In genomic region chr19:32963983-32964382, GRCm38 (mm10) we compare ENCODE assay signal across 15 mouse cellular contexts.
DNase-seq lines count a peak whose midpoint lies in the region; ATAC-seq and TF ChIP-seq lines count a peak whose summit lies in the region.
"Had no signal": no experiment of that assay in that cellular context is flagged by ENCODE, and none has a peak within 500 bp of the region (broad histone marks: within the 10 kb centered on the region; RNA-seq: fewer than 3 reads in every experiment).

No protein-coding gene starts in this region.

- no peak overlapping the region for H3K27ac ChIP-seq in kidney, adult 2 months (ENCODE audit: insufficient read depth, low read depth, low read length)
- H3K27ac ChIP-seq in intestine, embryonic 16.5 days (ENCODE audit: low read length) = no peak overlapping the region
- H3K27ac ChIP-seq in forebrain, embryonic 10.5 days = no peak overlapping the region
- H3K27ac ChIP-seq: midbrain, embryonic 10.5 days had no signal

- peak; percentile 48 for DNase-seq in kidney, adult 2 months
- no peak for DNase-seq in kidney, postnatal 4 days
- peak; percentile 51 for DNase-seq in T-cell, adult 2 months (ENCODE audit: low spot score)
- DNase-seq in thymus, postnatal 25 days = peak; percentile 52
- no peak for DNase-seq in lung, postnatal 14 days
- no peak for DNase-seq in forebrain, embryonic 10.5 days (ENCODE audit: extremely low spot score, low spot score)
- DNase-seq: B cell, adult 2 months; cerebellum, adult 11-12 months; embryo, embryonic 11 days; heart, adult 18-20 months; heart, postnatal 4 days had no signal

- H3K9me3 ChIP-seq in intestine, embryonic 16.5 days (ENCODE audit: control insufficient read depth, low read length) = no peaks in the 10 kb centered on the region
- H3K9me3 ChIP-seq in forebrain, embryonic 10.5 days = no peaks in the 10 kb centered on the region
- H3K9me3 ChIP-seq: midbrain, embryonic 10.5 days had no signal

- no peak overlapping the region for H3K4me2 ChIP-seq in intestine, embryonic 16.5 days (ENCODE audit: low read depth, low read length)

- no peak for TF ChIP-seq POLR2A in kidney, adult 2 months (IDR thresholded peaks at IDR 0.05; ENCODE audit: low read depth, low read length)

- H3K9ac ChIP-seq in intestine, embryonic 16.5 days (ENCODE audit: low read depth, low read length) = no peak overlapping the region

- 36% methylated on average over 1 of the region's 1 CpGs for WGBS in kidney, adult 2 months
- WGBS in intestine, embryonic 16.5 days = 28% methylated on average over 1 of the region's 1 CpGs
- WGBS in forebrain, embryonic 10.5 days = 42% methylated on average over 1 of the region's 1 CpGs

- ATAC-seq in intestine, embryonic 16.5 days = peak; percentile 37
- ATAC-seq in frontal cortex, adult (ENCODE audit: low TSS enrichment) = no peak

- no peaks in the 10 kb centered on the region for H3K36me3 ChIP-seq in kidney, adult 2 months (ENCODE audit: control insufficient read depth, insufficient read depth, low read length)
- H3K36me3 ChIP-seq in intestine, embryonic 16.5 days (ENCODE audit: control insufficient read depth, insufficient read depth, low read length) = no peaks in the 10 kb centered on the region
- no peaks in the 10 kb centered on the region for H3K36me3 ChIP-seq in forebrain, embryonic 10.5 days (replicated peaks)
- H3K36me3 ChIP-seq: midbrain, embryonic 10.5 days had no signal

- H3K4me3 ChIP-seq in kidney, adult 2 months (ENCODE audit: insufficient read depth, low read depth, low read length) = no peak overlapping the region
- H3K4me3 ChIP-seq in intestine, embryonic 16.5 days (ENCODE audit: low read length) = no peak overlapping the region
- no peak overlapping the region for H3K4me3 ChIP-seq in forebrain, embryonic 10.5 days
- H3K4me3 ChIP-seq: midbrain, embryonic 10.5 days; myocyte had no signal

- no peaks in the 10 kb centered on the region for H3K27me3 ChIP-seq in kidney, adult 2 months (replicated peaks; ENCODE audit: control insufficient read depth, insufficient read depth, low read length)
- no peaks in the 10 kb centered on the region for H3K27me3 ChIP-seq in intestine, embryonic 16.5 days (replicated peaks; ENCODE audit: control insufficient read depth, insufficient read depth, low read length)
- no peaks in the 10 kb centered on the region for H3K27me3 ChIP-seq in forebrain, embryonic 10.5 days (ENCODE audit: poor library complexity, severe bottlenecking)

- H3K4me1 ChIP-seq in kidney, adult 2 months (ENCODE audit: control insufficient read depth, insufficient read depth, low read length) = peaks cover 3% of the 10 kb centered on the region; the same call in 1 of the 2 replicates
- H3K4me1 ChIP-seq in intestine, embryonic 16.5 days (ENCODE audit: control insufficient read depth, insufficient read depth, low read length) = peaks cover 13% of the 10 kb centered on the region
- peaks cover 32% of the 10 kb centered on the region for H3K4me1 ChIP-seq in forebrain, embryonic 10.5 days

- no peak for TF ChIP-seq CTCF in kidney, adult 2 months (conservative IDR thresholded peaks at IDR 0.05; ENCODE audit: insufficient read depth, insufficient read length, low read depth, low read length)

Comparison
In these comparisons a context has a peak if more than half of its experiments do, and no peak if none do; other contexts are left out.
1. DNase-seq: peak in kidney, adult 2 months (single experiment), T-cell, adult 2 months (single experiment) and thymus, postnatal 25 days (single experiment); none in kidney, postnatal 4 days (0 of 2), lung, postnatal 14 days (single experiment) and forebrain, embryonic 10.5 days (single experiment).